Mouse (Mus musculus): ENCODE measurements around the gene Bcam. TPM values are rescaled to one million over a fixed set of nuclear protein-coding genes. Genes with fewer than 3 reads are reported as not detected.
A peak's percentile ranks its signal among the peaks of the same experiment; 100 is the strongest.

Bcam gene
- total RNA-seq, 2 experiments from 2014 or later = 43.5 to 53.8 TPM

- DNase-seq = no peak
Observed at GRCm38 (mm10) chr7:19785874-19786458, 15.2 kb upstream of the Bcam start.

GRCm38 (mm10) chr7:19784764-19785535 is 14.1 kb upstream of the Bcam start:
- DNase-seq = no peak

- DNase-seq = peak; percentile 43 to 58
Observed at GRCm38 (mm10) chr7:19783630-19784029, 12.8 kb upstream of the Bcam start.

GRCm38 (mm10) chr7:19782645-19783044 is 11.8 kb upstream of the Bcam start:
- DNase-seq = peak; percentile 36 to 47

GRCm38 (mm10) chr7:19781741-19782140 is 10.9 kb upstream of the Bcam start:
- DNase-seq = no peak

- DNase-seq = no peak
Observed at GRCm38 (mm10) chr7:19779903-19780302, 9.1 kb upstream of the Bcam start.

GRCm38 (mm10) chr7:19778645-19779044 is 7.8 kb upstream of the Bcam start:
- no peak for DNase-seq

GRCm38 (mm10) chr7:19777049-19777723 is 6.4 kb upstream of the Bcam start:
- no peak for DNase-seq

- no peak for DNase-seq
Observed at GRCm38 (mm10) chr7:19771682-19772081, 866 bp upstream of the Bcam start.

- DNase-seq = peak; percentile 93 to 95
Observed at GRCm38 (mm10) chr7:19770375-19770754, 451 bp downstream of the Bcam start.

GRCm38 (mm10) chr7:19769434-19770374 is 1.1 kb downstream of the Bcam start:
- DNase-seq = no peak

GRCm38 (mm10) chr7:19769001-19769400 is 1.8 kb downstream of the Bcam start:
- no peak for DNase-seq

GRCm38 (mm10) chr7:19768251-19768650 is 2.6 kb downstream of the Bcam start:
- no peak for DNase-seq

- DNase-seq = peak in 1 of 2 experiments; percentile 27
Observed at GRCm38 (mm10) chr7:19764581-19764980, 6.2 kb downstream of the Bcam start.

GRCm38 (mm10) chr7:19763829-19764477 is 6.9 kb downstream of the Bcam start:
- no peak for DNase-seq

- no peak for DNase-seq
Observed at GRCm38 (mm10) chr7:19762283-19762682, 8.5 kb downstream of the Bcam start.

- DNase-seq = peak in 1 of 2 experiments; percentile 7
Observed at GRCm38 (mm10) chr7:19760021-19760420, 10.8 kb downstream of the Bcam start.

GRCm38 (mm10) chr7:19758623-19759022 is 12.2 kb downstream of the Bcam start:
- DNase-seq = no peak

- peak; percentile 73 to 82 for DNase-seq
Observed at GRCm38 (mm10) chr7:19755851-19756786, 14.7 kb downstream of the Bcam start.

GRCm38 (mm10) chr7:19755008-19755407 is 15.8 kb downstream of the Bcam start:
- no peak for DNase-seq
